Comparison of ENCODE assay signal across 9 mouse cellular contexts in the genomic region with DNA sequence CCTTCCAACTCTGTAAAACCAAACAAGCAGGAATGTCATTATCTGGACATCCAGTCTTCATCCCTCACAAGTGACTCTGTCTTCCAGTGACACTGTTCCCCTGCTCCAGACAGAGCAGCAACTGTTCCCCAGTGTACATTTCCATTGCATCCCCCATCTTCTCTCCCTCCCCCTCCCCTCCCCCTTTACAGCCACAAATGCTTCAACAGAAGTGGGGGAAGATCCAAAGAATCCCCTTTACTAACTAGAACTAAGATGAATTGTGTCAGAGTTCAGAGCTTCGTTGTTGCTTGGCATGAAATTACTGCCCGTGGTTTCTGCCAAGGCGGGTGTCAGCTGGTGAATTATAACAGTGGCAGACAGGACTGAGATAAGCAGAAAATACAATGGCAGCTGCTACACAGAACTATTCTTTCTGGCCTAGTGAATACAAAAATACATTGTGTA.
DNase-seq lines count a peak whose midpoint lies in the region; ATAC-seq lines count a peak whose summit lies in the region.
"Had no signal": no experiment of that assay in that cellular context is flagged by ENCODE, and none has a peak within 500 bp of the region (broad histone marks: within the 10 kb centered on the region; RNA-seq: fewer than 3 reads in every experiment).

No protein-coding gene starts in this region.

- H3K36me3 ChIP-seq in midbrain, embryonic 14.5 days (ENCODE audit: control insufficient read depth, insufficient read depth, low read length) = no peaks in the 10 kb centered on the region
- H3K36me3 ChIP-seq: limb, embryonic 15.5 days had no signal

- DNase-seq in gastrocnemius, postnatal 14 days = peak; percentile 10
- no peak for DNase-seq in gastrocnemius, adult 18-20 months (ENCODE audit: low spot score)
- DNase-seq in cerebellum, adult 9-10 months = peak; percentile 63
- DNase-seq in heart, postnatal 36 days = peak; percentile 13 to 24
- DNase-seq in layer of hippocampus, postnatal 10 days (ENCODE audit: low spot score in 2 of 2) = peak; percentile 64 to 69
- DNase-seq in midbrain, embryonic 14.5 days = peak; percentile 69
- DNase-seq in B cell, adult 2 months = no peak
- no peak for DNase-seq in thymus, postnatal 25 days

- 15% methylated on average over 3 of the region's 3 CpGs for WGBS in midbrain, embryonic 14.5 days

- no peak overlapping the region for H3K4me3 ChIP-seq in midbrain, embryonic 14.5 days (replicated peaks; ENCODE audit: low read depth, low read length)
- H3K4me3 ChIP-seq: limb, embryonic 15.5 days had no signal

- peak overlapping the region; percentile 39 for H3K27ac ChIP-seq in midbrain, embryonic 14.5 days (replicated peaks; ENCODE audit: low read depth, low read length)
- H3K27ac ChIP-seq: limb, embryonic 15.5 days had no signal

- no peak overlapping the region for H3K4me2 ChIP-seq in midbrain, embryonic 14.5 days (ENCODE audit: low read length)
- H3K4me2 ChIP-seq: limb, embryonic 15.5 days had no signal

- intact Hi-C loops in gastrocnemius, postnatal 14 days (cut with DNase I; ENCODE audit: low total_unique reads) = no loop called here
- intact Hi-C loops in heart, postnatal 36 days (cut with DNase I) = no loop called here

- peaks cover 5% of the 10 kb centered on the region; the same call in 1 of the 2 replicates for H3K4me1 ChIP-seq in midbrain, embryonic 14.5 days (ENCODE audit: control insufficient read depth, insufficient read depth, low read length)
- H3K4me1 ChIP-seq: limb, embryonic 15.5 days had no signal

- H3K9me3 ChIP-seq in midbrain, embryonic 14.5 days (ENCODE audit: control insufficient read depth, low read length) = no peaks in the 10 kb centered on the region
- H3K9me3 ChIP-seq: limb, embryonic 15.5 days had no signal

- ATAC-seq in midbrain, embryonic 14.5 days (ENCODE audit: low FRiP score, low TSS enrichment) = peak; percentile 76

- H3K9ac ChIP-seq in midbrain, embryonic 14.5 days (replicated peaks; ENCODE audit: low read length) = no peak overlapping the region
- H3K9ac ChIP-seq: limb, embryonic 15.5 days had no signal

- H3K27me3 ChIP-seq in midbrain, embryonic 14.5 days (ENCODE audit: control insufficient read depth, insufficient read depth, low read length) = no peaks in the 10 kb centered on the region
- H3K27me3 ChIP-seq: limb, embryonic 15.5 days had no signal

Comparison
In these comparisons a context has a peak if more than half of its experiments do, and no peak if none do; other contexts are left out.
1. DNase-seq: peak in gastrocnemius, postnatal 14 days (single experiment), cerebellum, adult 9-10 months (single experiment), heart, postnatal 36 days (2 of 2), layer of hippocampus, postnatal 10 days (2 of 2) and midbrain, embryonic 14.5 days (single experiment); none in gastrocnemius, adult 18-20 months (single experiment), B cell, adult 2 months (0 of 2) and thymus, postnatal 25 days (single experiment).